Mouse (Mus musculus): Measurements from ENCODE around the gene Rpl24. TPM values are rescaled to one million over a fixed set of nuclear protein-coding genes. Genes with fewer than 3 reads are reported as not detected.

Gene Rpl24
- 404 and 445 TPM in 2 replicates for polyA plus RNA-seq (2015; fragmentation: Nextera tagmentation; extraction: Ambion mirVana)

DNA sequence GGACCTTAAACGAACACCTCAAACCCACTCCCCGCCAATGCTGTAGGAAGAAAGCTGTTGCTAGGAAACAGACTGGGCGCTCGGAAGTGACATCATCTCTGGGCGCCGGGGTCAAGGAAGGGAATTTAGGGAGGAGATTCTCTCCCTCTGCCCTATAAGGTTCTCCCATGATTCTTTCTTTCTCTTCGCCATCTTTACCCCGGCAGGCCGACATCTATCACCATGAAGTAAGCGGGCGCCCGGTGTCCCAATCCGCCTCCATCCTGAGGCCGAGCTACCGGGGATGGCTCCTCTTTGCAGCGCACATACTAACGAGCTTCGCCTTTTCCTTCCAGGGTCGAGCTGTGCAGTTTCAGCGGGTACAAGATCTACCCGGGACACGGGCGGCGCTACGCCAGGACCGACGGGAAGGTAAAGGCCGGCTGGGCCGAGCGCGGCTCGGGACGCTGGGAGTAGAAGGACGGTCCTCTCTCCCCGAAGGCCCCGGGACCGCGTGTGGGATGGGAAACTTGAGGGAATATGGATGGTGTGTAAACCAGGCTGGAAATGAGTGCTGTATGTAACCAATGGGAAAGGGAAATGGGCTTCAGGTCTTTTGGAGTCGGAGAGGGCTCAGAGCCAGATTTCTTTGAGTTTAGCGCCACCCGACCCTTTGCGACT lies at the start of gene Rpl24:
Gene Rpl24, plus strand, starts transcription at position 64 of the 660 bp plus-strand sequence.
- Histone ChIP-seq H3K4me3 (ENCODE audit: low read length) (peak within 1 kb of the TSS; percentile 67), H3K27ac (ENCODE audit: low read length) (peak within 1 kb of the TSS; percentile 76), H3K27me3 (ENCODE audit: control insufficient read depth, insufficient read depth, low read length) (no peaks in the 10 kb centered on the region), H3K9me3 (replicated peaks; ENCODE audit: control insufficient read depth, low read length) (no peaks in the 10 kb centered on the region), H3K4me1 (ENCODE audit: control insufficient read depth, insufficient read depth, low read length) (peaks cover 9% of the 10 kb centered on the region), H3K4me2 (ENCODE audit: low read depth, low read length) (peak within 1 kb of the TSS; percentile 86), H3K36me3 (ENCODE audit: control insufficient read depth, insufficient read depth) (peaks cover 25% of the 10 kb centered on the region), H3K9ac (ENCODE audit: low read length) (peak within 1 kb of the TSS; percentile 82)
- WGBS, result under 1% methylated on average over 42 of the region's 42 CpGs
- ATAC-seq (replicated peaks; ENCODE audit: extremely low read depth, insufficient read depth, low FRiP score), result peak; percentile 94

DNA sequence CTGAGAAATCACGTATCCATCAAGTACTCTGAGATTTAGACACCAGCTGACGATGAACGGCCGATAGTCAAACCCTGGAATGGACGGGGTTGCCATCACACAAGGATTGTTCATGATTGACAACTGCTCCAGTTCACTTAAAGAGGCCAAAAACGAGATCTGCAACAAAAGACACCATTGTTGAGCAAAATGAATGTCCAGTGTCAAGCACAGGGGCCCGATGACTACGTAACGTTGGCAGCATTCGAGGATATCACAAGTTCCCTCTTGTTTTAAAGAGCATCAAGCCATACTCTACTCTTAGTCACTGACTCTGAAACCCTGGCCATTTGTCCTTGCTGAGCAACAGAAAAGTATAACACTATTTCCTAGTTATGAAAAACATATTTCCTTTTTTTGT lies 44.0 kb upstream of the Rpl24 start:
- no peaks in the 10 kb centered on the region for H3K27me3 ChIP-seq (ENCODE audit: control insufficient read depth, insufficient read depth, low read length)
- H3K9ac ChIP-seq (ENCODE audit: low read length), result no peak overlapping the region
- H3K9me3 ChIP-seq (replicated peaks; ENCODE audit: control insufficient read depth, low read length), result no peaks in the 10 kb centered on the region
- H3K27ac ChIP-seq (ENCODE audit: low read length), result no peak overlapping the region
- H3K4me3 ChIP-seq (ENCODE audit: low read length), result no peak overlapping the region
- H3K36me3 ChIP-seq (ENCODE audit: control insufficient read depth, insufficient read depth), result peaks cover 30% of the 10 kb centered on the region
- no peak for ATAC-seq (replicated peaks; ENCODE audit: extremely low read depth, insufficient read depth, low FRiP score)
- H3K4me1 ChIP-seq (ENCODE audit: control insufficient read depth, insufficient read depth, low read length), result no peaks in the 10 kb centered on the region
- 91% methylated on average over 10 of the region's 10 CpGs for WGBS
- H3K4me2 ChIP-seq (ENCODE audit: low read depth, low read length), result no peak overlapping the region

DNA sequence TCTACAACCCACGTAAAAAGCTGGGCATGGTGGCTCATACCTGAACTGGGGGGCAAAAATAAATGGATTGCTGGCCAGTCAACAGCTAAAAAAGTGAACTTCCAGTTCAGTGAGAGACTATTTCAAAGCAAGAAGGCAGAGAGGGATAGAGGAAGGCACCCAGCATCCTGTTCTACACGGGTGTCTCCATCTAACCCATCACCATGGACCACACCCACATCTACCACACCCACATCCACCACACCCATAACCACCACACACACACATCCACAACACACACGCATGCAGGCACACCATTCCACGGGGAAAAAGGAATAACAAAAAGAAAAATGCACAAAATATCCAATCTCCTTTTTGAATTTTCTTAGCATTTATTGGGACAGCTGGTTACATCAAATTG lies 42.1 kb upstream of the Rpl24 start:
- peaks cover 29% of the 10 kb centered on the region for H3K36me3 ChIP-seq (ENCODE audit: control insufficient read depth, insufficient read depth)
- no peaks in the 10 kb centered on the region for H3K9me3 ChIP-seq (replicated peaks; ENCODE audit: control insufficient read depth, low read length)
- no peaks in the 10 kb centered on the region for H3K4me1 ChIP-seq (ENCODE audit: control insufficient read depth, insufficient read depth, low read length)
- WGBS, result 96% methylated on average over 4 of the region's 4 CpGs
- no peak overlapping the region for H3K27ac ChIP-seq (ENCODE audit: low read length)
- H3K4me2 ChIP-seq (ENCODE audit: low read depth, low read length), result no peak overlapping the region
- H3K4me3 ChIP-seq (ENCODE audit: low read length), result no peak overlapping the region
- no peak for ATAC-seq (replicated peaks; ENCODE audit: extremely low read depth, insufficient read depth, low FRiP score)
- no peaks in the 10 kb centered on the region for H3K27me3 ChIP-seq (ENCODE audit: control insufficient read depth, insufficient read depth, low read length)
- H3K9ac ChIP-seq (ENCODE audit: low read length), result no peak overlapping the region

DNA sequence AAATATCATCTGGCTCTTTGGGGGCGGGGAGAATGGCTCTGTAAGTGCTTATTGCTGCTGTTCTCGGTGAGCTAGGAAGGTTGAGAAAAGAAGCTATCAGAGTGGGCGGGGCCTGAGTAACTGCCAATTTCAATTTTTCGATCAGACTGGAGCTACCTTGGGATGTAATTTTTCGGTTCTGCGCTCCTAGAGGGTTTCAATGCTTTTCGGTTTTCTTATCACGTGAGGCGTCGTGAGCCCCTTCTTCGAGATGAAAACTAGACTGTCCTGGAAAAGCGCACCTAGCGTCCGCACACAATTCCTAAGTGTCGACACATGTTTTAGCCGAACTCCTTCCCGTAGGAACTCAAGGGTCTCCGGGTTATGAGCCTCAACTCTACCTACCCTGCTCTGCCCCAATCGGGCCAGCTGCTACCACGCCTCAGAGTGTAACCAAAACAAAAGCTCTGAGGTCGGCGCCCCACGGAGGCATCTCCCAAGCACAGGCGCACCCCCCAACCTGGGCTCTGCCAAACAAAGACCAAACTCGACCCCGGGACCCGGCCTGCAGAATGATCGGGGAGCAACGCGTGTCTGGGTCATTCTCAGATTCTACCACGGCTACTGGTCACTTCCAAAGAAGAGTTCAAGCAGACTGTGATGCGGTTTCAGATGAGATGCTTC lies 32.3 kb upstream of the Rpl24 start:
- Histone ChIP-seq H3K27me3 (ENCODE audit: control insufficient read depth, insufficient read depth, low read length) (no peaks in the 10 kb centered on the region), H3K4me1 (ENCODE audit: control insufficient read depth, insufficient read depth, low read length) (no peaks in the 10 kb centered on the region), H3K27ac (ENCODE audit: low read length) (peak overlapping the region; percentile 66), H3K4me3 (ENCODE audit: low read length) (peak overlapping the region; percentile 72), H3K9ac (ENCODE audit: low read length) (peak overlapping the region; percentile 79), H3K4me2 (ENCODE audit: low read depth, low read length) (peak overlapping the region; percentile 78), H3K36me3 (ENCODE audit: control insufficient read depth, insufficient read depth) (no peaks in the 10 kb centered on the region), H3K9me3 (replicated peaks; ENCODE audit: control insufficient read depth, low read length) (no peaks in the 10 kb centered on the region)
- 0 out of 2 replicates have a peak, but pooled peaks have one; percentile 16 for ATAC-seq (replicated peaks; ENCODE audit: extremely low read depth, insufficient read depth, low FRiP score)
- under 1% methylated on average over 32 of the region's 32 CpGs for WGBS

DNA sequence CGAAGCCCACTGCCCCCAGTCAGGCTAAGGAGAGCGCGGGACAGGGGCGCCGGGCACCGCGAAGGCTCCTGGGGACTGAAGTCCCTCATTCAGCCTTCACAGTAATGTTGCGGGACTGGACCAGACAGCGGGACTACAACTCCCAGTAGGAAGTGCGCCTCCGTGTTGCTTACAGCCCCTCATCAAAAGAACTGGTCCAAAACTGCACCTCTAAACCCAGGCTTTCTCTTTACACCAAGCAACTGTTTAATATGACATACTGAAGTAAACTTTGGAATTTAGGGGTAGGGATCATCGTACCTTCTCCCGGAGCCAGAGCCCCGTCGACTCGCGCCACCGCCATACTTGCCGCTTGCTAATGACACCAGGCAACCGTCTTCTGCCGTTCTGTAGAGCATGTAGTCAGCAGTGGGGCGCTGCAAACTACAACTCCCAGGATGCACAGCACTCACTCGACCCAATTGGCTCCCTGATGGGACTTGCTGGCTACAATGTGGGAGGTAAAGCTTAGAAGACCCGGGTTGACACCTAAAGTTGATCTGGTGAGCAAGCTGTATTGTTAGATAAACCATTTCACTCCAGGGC lies 31.5 kb upstream of the Rpl24 start, which contains the start of gene Cep97:
Gene Cep97, minus strand, starts transcription at position 403 of the 585 bp plus-strand sequence.
- ATAC-seq (replicated peaks; ENCODE audit: extremely low read depth, insufficient read depth, low FRiP score), result peak; percentile 99
- peak within 1 kb of the TSS; percentile 66 for H3K27ac ChIP-seq (ENCODE audit: low read length)
- peak within 1 kb of the TSS; percentile 78 for H3K4me2 ChIP-seq (ENCODE audit: low read depth, low read length)
- no peaks in the 10 kb centered on the region for H3K4me1 ChIP-seq (ENCODE audit: control insufficient read depth, insufficient read depth, low read length)
- WGBS, result under 1% methylated on average over 24 of the region's 24 CpGs
- no peaks in the 10 kb centered on the region for H3K27me3 ChIP-seq (ENCODE audit: control insufficient read depth, insufficient read depth, low read length)
- peak within 1 kb of the TSS; percentile 72 for H3K4me3 ChIP-seq (ENCODE audit: low read length)
- H3K9ac ChIP-seq (ENCODE audit: low read length), result peak within 1 kb of the TSS; percentile 79
- H3K36me3 ChIP-seq (ENCODE audit: control insufficient read depth, insufficient read depth), result no peaks in the 10 kb centered on the region
- H3K9me3 ChIP-seq (replicated peaks; ENCODE audit: control insufficient read depth, low read length), result no peaks in the 10 kb centered on the region

DNA sequence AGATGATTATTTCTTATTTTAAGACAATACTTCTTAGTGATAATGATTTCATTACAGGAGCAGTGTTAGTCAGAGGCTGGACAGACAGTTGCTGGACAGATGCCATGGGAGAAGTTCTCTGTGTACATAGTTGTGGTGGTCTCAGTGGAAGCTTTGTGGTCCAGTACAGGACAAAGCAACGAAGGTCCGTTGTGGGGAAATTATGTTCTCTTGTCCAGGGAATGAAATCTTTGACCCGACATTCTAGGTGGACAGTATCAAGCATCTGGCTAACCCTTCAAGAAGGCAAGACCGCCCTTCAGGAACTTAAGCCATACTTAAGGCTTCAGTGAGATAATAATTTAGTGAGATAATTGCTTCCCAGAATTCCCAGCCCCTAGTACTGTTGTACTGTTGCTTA lies 27.3 kb upstream of the Rpl24 start:
- H3K4me2 ChIP-seq (ENCODE audit: low read depth, low read length), result no peak overlapping the region
- no peak overlapping the region for H3K4me3 ChIP-seq (ENCODE audit: low read length)
- H3K9me3 ChIP-seq (replicated peaks; ENCODE audit: control insufficient read depth, low read length), result no peaks in the 10 kb centered on the region
- no peaks in the 10 kb centered on the region for H3K4me1 ChIP-seq (ENCODE audit: control insufficient read depth, insufficient read depth, low read length)
- no peak for ATAC-seq (replicated peaks; ENCODE audit: extremely low read depth, insufficient read depth, low FRiP score)
- H3K27me3 ChIP-seq (ENCODE audit: control insufficient read depth, insufficient read depth, low read length), result no peaks in the 10 kb centered on the region
- 86% methylated on average over 4 of the region's 4 CpGs for WGBS
- H3K27ac ChIP-seq (ENCODE audit: low read length), result no peak overlapping the region
- H3K9ac ChIP-seq (ENCODE audit: low read length), result no peak overlapping the region
- H3K36me3 ChIP-seq (ENCODE audit: control insufficient read depth, insufficient read depth), result no peaks in the 10 kb centered on the region

DNA sequence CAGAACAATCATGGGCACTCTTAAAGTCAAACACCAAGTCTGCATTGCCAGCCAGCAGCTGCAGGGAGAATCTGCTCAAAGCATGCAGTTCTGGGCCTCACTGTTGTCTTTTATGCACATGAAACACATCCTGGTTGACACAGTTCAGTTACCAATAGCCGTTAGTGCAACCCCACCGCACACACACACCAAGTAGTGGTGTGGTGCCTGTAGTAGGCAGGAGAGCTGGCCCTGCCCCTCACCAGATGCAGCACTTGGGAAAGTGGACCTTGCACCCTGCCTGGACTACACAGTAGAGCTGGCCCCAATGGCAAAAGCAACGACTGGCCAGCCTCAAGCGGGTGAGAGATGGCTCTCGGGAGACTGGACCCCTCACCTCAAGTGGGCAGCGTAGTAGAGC lies 26.4 kb upstream of the Rpl24 start:
- H3K36me3 ChIP-seq (ENCODE audit: control insufficient read depth, insufficient read depth), result no peaks in the 10 kb centered on the region
- H3K27me3 ChIP-seq (ENCODE audit: control insufficient read depth, insufficient read depth, low read length), result no peaks in the 10 kb centered on the region
- no peaks in the 10 kb centered on the region for H3K9me3 ChIP-seq (replicated peaks; ENCODE audit: control insufficient read depth, low read length)
- no peaks in the 10 kb centered on the region for H3K4me1 ChIP-seq (ENCODE audit: control insufficient read depth, insufficient read depth, low read length)
- no peak overlapping the region for H3K4me2 ChIP-seq (ENCODE audit: low read depth, low read length)
- no peak overlapping the region for H3K27ac ChIP-seq (ENCODE audit: low read length)
- ATAC-seq (replicated peaks; ENCODE audit: extremely low read depth, insufficient read depth, low FRiP score), result no peak
- no peak overlapping the region for H3K9ac ChIP-seq (ENCODE audit: low read length)
- WGBS, result 83% methylated on average over 6 of the region's 6 CpGs
- no peak overlapping the region for H3K4me3 ChIP-seq (ENCODE audit: low read length)

DNA sequence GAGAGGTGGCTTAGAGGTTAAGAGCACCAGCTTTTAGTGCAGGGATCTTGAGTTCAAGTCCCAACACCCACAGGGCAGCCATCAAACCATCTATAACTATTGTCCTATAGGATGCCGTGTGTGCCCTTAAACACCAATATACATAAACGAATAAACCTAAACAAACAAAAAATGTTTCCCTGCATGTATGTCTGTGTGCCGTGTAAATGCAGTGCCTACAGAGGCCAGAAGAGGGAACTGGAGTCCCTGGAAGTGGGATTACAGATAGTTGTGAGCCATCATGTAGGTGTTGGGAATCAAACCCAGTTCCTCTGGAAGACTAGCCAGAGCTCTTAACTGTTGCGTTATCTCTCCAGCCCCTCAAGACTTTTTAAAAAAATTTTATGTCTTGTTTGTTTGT lies 25.3 kb upstream of the Rpl24 start:
- Histone ChIP-seq H3K27ac (ENCODE audit: low read length) (no peak overlapping the region), H3K4me2 (ENCODE audit: low read depth, low read length) (no peak overlapping the region), H3K4me3 (ENCODE audit: low read length) (no peak overlapping the region), H3K9me3 (replicated peaks; ENCODE audit: control insufficient read depth, low read length) (no peaks in the 10 kb centered on the region), H3K36me3 (ENCODE audit: control insufficient read depth, insufficient read depth) (no peaks in the 10 kb centered on the region), H3K27me3 (ENCODE audit: control insufficient read depth, insufficient read depth, low read length) (no peaks in the 10 kb centered on the region), H3K9ac (ENCODE audit: low read length) (no peak overlapping the region), H3K4me1 (ENCODE audit: control insufficient read depth, insufficient read depth, low read length) (no peaks in the 10 kb centered on the region)
- ATAC-seq (replicated peaks; ENCODE audit: extremely low read depth, insufficient read depth, low FRiP score), result no peak
- WGBS, result 86% methylated on average over 4 of the region's 4 CpGs

DNA sequence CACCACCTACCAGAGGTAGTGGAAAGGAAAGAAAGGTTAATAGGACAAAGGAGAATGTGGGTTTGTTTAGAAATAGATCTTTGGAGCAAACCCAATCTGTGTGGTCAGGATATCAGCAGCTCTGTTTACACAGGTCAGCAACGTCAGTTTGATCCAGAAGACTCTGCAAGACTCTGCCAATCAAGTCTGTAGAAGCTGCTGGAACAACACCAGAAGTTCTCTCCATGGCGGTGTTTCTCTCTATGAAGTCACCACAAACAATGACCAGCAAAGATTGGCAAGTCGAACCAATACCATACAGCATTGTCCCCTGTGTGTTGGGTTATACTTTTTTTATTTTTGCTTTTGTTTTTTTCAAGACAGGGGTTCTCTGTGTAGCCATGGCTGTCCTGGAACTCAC lies 18.8 kb upstream of the Rpl24 start:
- Histone ChIP-seq H3K4me1 (ENCODE audit: control insufficient read depth, insufficient read depth, low read length) (no peaks in the 10 kb centered on the region), H3K4me2 (ENCODE audit: low read depth, low read length) (no peak overlapping the region), H3K4me3 (ENCODE audit: low read length) (no peak overlapping the region), H3K36me3 (ENCODE audit: control insufficient read depth, insufficient read depth) (no peaks in the 10 kb centered on the region), H3K9ac (ENCODE audit: low read length) (no peak overlapping the region), H3K27ac (ENCODE audit: low read length) (no peak overlapping the region), H3K27me3 (ENCODE audit: control insufficient read depth, insufficient read depth, low read length) (no peaks in the 10 kb centered on the region), H3K9me3 (replicated peaks; ENCODE audit: control insufficient read depth, low read length) (no peaks in the 10 kb centered on the region)
- no peak for ATAC-seq (replicated peaks; ENCODE audit: extremely low read depth, insufficient read depth, low FRiP score)
- whole genome bisulfite sequencing, result 51% methylated on average over 3 of the region's 3 CpGs
